Mouse (Mus musculus) forebrain, embryonic 14.5 days (tissue): ENCODE measurements around the gene Cyfip2. TPM values are rescaled to one million over a fixed set of nuclear protein-coding genes. Genes with fewer than 3 reads are reported as not detected.

Source experiments
- ATAC-seq: fragments of 200-750 bp; cut with Nextera tagmentation; 2 replicates; pipeline ENCODE4 v1.8.0; 2017; ENCODE audit warnings: mild to moderate bottlenecking, moderate library complexity
- DNase-seq: peaks from one replicate; pipeline ENCODE4 v3.0.0-alpha.2; 2015; ENCODE audit warnings: low spot score
- H3K27ac ChIP-seq: fragments of 300-500 bp; sonication (generic); 2 replicates; pipeline ENCODE4 v1.5.1; 2014; ENCODE audit warnings: low read depth, mild to moderate bottlenecking, control low read depth, low read length, moderate library complexity
- H3K27me3 ChIP-seq: fragments of 300-500 bp; sonication (generic); replicated peaks from 2 replicates; pipeline ENCODE4 v1.6.1; 2014; ENCODE audit warnings: low read length, control low read depth, mixed read lengths; ENCODE audit not compliant: control insufficient read depth, insufficient read depth
- H3K36me3 ChIP-seq: fragments of 300-500 bp; sonication (generic); 2 replicates; pipeline ENCODE4 v1.6.1; 2014; ENCODE audit warnings: low read length, control low read depth; ENCODE audit not compliant: control insufficient read depth, insufficient read depth
- H3K4me1 ChIP-seq: fragments of 300-500 bp; sonication (generic); 2 replicates; pipeline ENCODE4 v1.6.1; 2014; ENCODE audit warnings: antibody characterized with exemption, low read length, control low read depth; ENCODE audit not compliant: control insufficient read depth, insufficient read depth
- H3K4me2 ChIP-seq: fragments of 300-500 bp; sonication (generic); 2 replicates; pipeline ENCODE4 v1.6.1; 2014; ENCODE audit warnings: mild to moderate bottlenecking, control low read depth, low read length
- H3K4me3 ChIP-seq: fragments of 300-500 bp; sonication (generic); 2 replicates; pipeline ENCODE4 v1.5.1; 2014; ENCODE audit warnings: low read depth, low read length, control low read depth
- H3K9ac ChIP-seq: fragments of 300-500 bp; sonication (generic); 2 replicates; pipeline ENCODE4 v1.6.1; 2014; ENCODE audit warnings: mild to moderate bottlenecking, low read length, control low read depth, moderate library complexity
- H3K9me3 ChIP-seq: fragments of 300-500 bp; sonication (generic); replicated peaks from 2 replicates; pipeline ENCODE4 v1.6.1; 2016; ENCODE audit warnings: low read length, control low read depth, mixed read lengths; ENCODE audit not compliant: control insufficient read depth
- WGBS: fragments of 180-500 bp; shearing (Covaris S2); extraction: QIAGEN DNeasy Blood & Tissue Kit; methylation state at CpG from one replicate; pipeline ENCODE4 v1.1.7; 2014; 5-methylcytosine and 5-hydroxymethylcytosine counted together
- polyA plus RNA-seq: library from polyadenylated mRNA; unstranded; fragments of >200 nt; fragmentation: Nextera tagmentation; extraction: Ambion mirVana; gene quantifications from 2 replicates; pipeline ENCODE4 v1.2.1, GENCODE M21; 2014

The Cyfip2 gene
- polyA plus RNA-seq, 1 experiment from 2014 or later, result 57.8 TPM

DNA sequence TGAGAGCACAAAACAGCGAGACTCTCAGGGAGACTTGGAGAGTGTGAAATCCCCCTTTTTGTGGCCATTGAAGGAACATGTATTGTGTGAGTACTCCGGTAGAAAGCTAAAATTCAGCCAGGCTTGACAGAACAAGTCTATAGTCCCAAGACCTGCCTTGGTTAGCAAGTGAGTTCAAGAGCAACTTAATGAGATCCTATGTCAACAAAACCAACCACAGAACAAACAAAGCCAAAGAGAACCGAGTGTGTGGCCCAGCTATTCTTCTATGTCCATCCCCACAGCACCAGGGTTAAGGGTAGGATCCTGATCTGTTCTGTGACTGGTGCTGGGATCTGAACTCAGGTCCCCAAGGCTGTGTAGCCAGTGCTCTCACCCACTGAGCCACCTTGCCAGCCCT is 48.1 kb downstream of the Cyfip2 start:
- H3K4me2 ChIP-seq, result no peak overlapping the region
- peaks cover 86% of the 10 kb centered on the region for H3K36me3 ChIP-seq
- H3K9ac ChIP-seq, result no peak overlapping the region
- no peaks in the 10 kb centered on the region for H3K9me3 ChIP-seq
- H3K4me3 ChIP-seq, result no peak overlapping the region
- DNase-seq (no peak), ATAC-seq (no peak)
- H3K27ac ChIP-seq, result no peak overlapping the region
- no peaks in the 10 kb centered on the region for H3K4me1 ChIP-seq
- 86% methylated on average over 3 of the region's 3 CpGs for WGBS
- H3K27me3 ChIP-seq, result no peaks in the 10 kb centered on the region

DNA sequence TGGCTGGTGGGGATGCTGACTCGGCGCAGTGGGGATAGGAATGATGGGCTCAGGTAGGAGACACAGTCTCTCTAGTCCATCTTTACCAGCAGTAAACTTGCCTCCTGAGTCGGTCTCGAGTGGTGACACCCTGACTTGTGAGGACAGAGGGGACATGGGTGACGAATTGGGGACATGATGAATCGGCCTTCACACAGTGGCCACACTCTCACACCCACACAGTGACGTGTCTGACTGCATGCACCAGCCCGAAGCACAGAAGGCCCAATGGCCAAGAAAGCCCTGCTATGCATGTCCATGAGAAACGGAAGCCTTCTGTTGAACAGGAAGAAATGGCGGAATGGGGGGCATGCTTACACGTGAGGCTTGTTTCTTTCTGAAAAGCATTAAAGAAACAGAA is 49.4 kb downstream of the Cyfip2 start:
- no peak overlapping the region for H3K4me3 ChIP-seq
- no peak overlapping the region for H3K27ac ChIP-seq
- H3K9me3 ChIP-seq, result no peaks in the 10 kb centered on the region
- H3K9ac ChIP-seq, result no peak overlapping the region
- ATAC-seq (no peak), DNase-seq (no peak)
- WGBS, result 94% methylated on average over 11 of the region's 11 CpGs
- no peaks in the 10 kb centered on the region for H3K27me3 ChIP-seq
- H3K4me2 ChIP-seq, result no peak overlapping the region
- peaks cover 91% of the 10 kb centered on the region for H3K36me3 ChIP-seq
- no peaks in the 10 kb centered on the region for H3K4me1 ChIP-seq

DNA sequence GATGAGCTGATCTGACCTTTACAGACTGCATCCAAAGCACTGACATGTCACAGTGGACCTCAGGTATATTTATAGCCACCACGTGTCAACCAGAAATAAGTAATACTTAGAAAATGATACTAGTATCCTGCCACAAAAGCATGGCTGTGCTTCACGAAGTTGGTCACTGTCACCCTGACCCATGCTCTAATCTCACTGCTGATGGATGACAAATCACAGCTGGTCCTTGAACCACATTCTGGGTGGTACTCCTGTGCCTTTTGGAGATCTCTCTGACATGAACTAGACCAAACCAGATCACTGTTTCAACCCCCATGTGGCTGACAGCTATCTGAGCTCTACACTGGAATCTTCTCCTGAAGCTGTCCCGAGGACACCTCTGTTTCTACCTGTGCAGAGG is 49.8 kb downstream of the Cyfip2 start:
- H3K36me3 ChIP-seq, result peaks cover 89% of the 10 kb centered on the region
- H3K4me3 ChIP-seq, result no peak overlapping the region
- H3K9ac ChIP-seq, result no peak overlapping the region
- H3K27ac ChIP-seq, result no peak overlapping the region
- no peaks in the 10 kb centered on the region for H3K27me3 ChIP-seq
- no peak for DNase-seq
- no peaks in the 10 kb centered on the region for H3K4me1 ChIP-seq
- no peak for ATAC-seq
- no peak overlapping the region for H3K4me2 ChIP-seq
- 92% methylated on average over 3 of the region's 3 CpGs for WGBS
- H3K9me3 ChIP-seq, result no peaks in the 10 kb centered on the region

DNA sequence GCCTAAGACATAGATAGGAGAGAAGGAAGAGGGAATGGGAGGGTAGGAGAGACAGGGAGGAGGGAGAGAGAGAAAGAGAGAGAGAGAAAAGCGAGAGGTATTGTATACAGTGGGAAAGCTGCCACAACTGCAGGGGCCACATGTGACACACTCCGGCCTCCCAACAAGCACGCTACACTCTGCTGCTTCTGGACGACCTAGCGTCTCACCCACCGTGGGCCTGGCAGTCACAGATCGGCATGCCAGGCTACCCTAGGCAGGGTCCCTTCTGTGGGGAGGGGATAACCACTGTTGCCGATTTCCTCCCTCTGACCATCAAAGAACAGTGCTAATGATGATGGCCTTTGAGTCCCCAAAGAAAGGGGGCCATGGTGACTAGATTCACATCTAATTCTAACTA is 53.9 kb downstream of the Cyfip2 start:
- Histone ChIP-seq H3K9me3 (no peaks in the 10 kb centered on the region), H3K4me2 (no peak overlapping the region), H3K4me1 (no peaks in the 10 kb centered on the region), H3K36me3 (peaks cover 78% of the 10 kb centered on the region), H3K27me3 (no peaks in the 10 kb centered on the region), H3K4me3 (no peak overlapping the region), H3K27ac (no peak overlapping the region), H3K9ac (no peak overlapping the region)
- 93% methylated on average over 8 of the region's 8 CpGs for WGBS
- ATAC-seq, result no peak
- no peak for DNase-seq

DNA sequence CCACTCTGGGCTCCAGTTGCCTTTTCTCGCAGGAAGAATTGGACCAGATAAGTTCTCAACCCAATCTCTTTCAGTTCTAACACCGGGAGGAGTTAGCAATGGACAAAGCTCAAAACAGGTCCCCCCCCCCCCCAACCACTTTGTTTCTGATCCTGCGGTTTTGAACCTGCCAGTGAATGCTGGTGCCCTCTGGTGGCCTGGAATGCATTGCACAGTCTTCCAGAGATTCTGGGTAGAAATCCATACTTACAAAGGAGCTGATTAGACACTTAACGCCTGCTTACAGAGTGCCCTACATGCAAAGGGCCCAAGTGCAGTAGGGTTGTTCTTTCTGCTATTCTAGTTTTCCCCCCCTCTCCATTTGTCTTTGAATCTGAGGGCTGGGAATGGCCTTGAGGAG is 54.5 kb downstream of the Cyfip2 start:
- WGBS, result 68% methylated on average over 4 of the region's 4 CpGs

DNA sequence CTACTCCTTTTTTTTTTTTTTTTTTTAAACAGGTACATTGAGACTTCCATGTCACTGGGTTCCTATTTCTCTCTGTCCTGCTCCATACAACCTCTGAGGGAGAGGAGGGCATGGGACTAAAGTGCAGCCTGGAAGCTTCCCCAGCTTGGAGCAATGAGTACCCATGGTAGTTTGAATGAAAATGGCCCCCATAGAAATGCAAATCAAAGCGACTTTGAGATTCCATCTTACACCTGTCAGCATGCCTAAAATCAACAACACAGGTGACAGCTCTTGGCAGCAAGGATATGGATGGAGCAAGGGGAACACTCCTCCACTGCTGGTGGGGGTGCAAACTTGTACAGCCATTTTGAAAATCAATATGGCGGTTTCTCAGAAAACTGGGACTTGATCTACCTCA is 57.4 kb downstream of the Cyfip2 start:
- Histone ChIP-seq H3K9ac (no peak overlapping the region), H3K27me3 (no peaks in the 10 kb centered on the region), H3K4me1 (no peaks in the 10 kb centered on the region), H3K4me3 (no peak overlapping the region), H3K9me3 (no peaks in the 10 kb centered on the region), H3K27ac (no peak overlapping the region), H3K4me2 (no peak overlapping the region), H3K36me3 (peaks cover 81% of the 10 kb centered on the region)
- WGBS, result 92% methylated on average over 2 of the region's 2 CpGs
- no peak for DNase-seq
- ATAC-seq, result no peak

More for the DNA sequence above, 54.5 kb downstream of the Cyfip2 start:
- Histone ChIP-seq H3K9ac (no peak overlapping the region), H3K4me1 (no peaks in the 10 kb centered on the region), H3K4me3 (no peak overlapping the region), H3K36me3 (peaks cover 78% of the 10 kb centered on the region), H3K27me3 (no peaks in the 10 kb centered on the region), H3K9me3 (no peaks in the 10 kb centered on the region), H3K27ac (no peak overlapping the region), H3K4me2 (no peak overlapping the region)
- DNase-seq, result peak; percentile 34
- ATAC-seq, result no peak

DNA sequence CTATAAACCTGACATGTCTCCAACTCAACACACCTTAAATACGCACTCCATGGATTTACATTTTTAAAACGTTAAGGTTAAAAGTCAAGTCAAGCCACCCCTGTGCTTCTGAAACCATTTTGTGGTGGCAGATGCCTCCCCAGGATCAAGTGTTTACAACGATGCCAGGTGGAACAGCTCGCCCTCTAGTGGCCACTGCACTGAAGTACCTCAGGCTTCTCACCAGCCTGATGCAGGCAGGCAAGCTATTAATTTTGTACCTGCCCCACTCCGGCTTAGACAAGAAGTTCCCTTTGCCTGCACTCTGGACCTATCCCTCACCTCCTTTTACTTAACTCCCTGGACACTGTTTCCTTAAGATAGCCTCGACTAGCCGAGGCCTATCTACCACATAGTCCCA is 60.7 kb downstream of the Cyfip2 start:
- DNase-seq, result peak; percentile 71
- no peak overlapping the region for H3K27ac ChIP-seq
- H3K27me3 ChIP-seq, result no peaks in the 10 kb centered on the region
- H3K9ac ChIP-seq, result no peak overlapping the region
- H3K4me3 ChIP-seq, result no peak overlapping the region
- peak; percentile 54 for ATAC-seq
- peaks cover 77% of the 10 kb centered on the region for H3K36me3 ChIP-seq
- H3K4me1 ChIP-seq, result no peaks in the 10 kb centered on the region
- H3K9me3 ChIP-seq, result no peaks in the 10 kb centered on the region
- no peak overlapping the region for H3K4me2 ChIP-seq
- 32% methylated on average over 7 of the region's 7 CpGs for WGBS

DNA sequence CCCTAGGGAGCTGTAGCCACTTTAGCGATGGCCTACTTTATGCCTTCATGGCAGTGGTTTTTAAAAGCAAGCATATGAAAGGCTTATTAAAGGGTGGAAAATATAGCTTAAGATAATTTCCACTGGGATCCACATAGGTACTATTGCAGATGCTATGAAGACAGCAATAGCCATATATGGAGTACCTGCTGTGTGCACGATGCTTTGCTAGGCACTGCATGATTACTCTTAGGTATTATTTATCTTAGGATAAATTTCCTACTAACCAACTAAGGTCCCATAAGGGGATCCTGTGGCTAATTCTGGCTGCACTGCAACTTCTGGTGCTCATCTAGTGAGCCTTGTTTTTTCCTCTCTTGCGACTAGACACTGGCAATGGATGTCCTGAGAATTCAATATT is 64.3 kb downstream of the Cyfip2 start:
- H3K4me2 ChIP-seq, result no peak overlapping the region
- no peak overlapping the region for H3K4me3 ChIP-seq
- no peaks in the 10 kb centered on the region for H3K9me3 ChIP-seq
- H3K27me3 ChIP-seq, result no peaks in the 10 kb centered on the region
- DNase-seq (no peak), ATAC-seq (no peak)
- no peak overlapping the region for H3K9ac ChIP-seq
- H3K27ac ChIP-seq, result no peak overlapping the region
- 94% methylated on average over 3 of the region's 3 CpGs for WGBS
- H3K4me1 ChIP-seq, result no peaks in the 10 kb centered on the region
- peaks cover 77% of the 10 kb centered on the region for H3K36me3 ChIP-seq

DNA sequence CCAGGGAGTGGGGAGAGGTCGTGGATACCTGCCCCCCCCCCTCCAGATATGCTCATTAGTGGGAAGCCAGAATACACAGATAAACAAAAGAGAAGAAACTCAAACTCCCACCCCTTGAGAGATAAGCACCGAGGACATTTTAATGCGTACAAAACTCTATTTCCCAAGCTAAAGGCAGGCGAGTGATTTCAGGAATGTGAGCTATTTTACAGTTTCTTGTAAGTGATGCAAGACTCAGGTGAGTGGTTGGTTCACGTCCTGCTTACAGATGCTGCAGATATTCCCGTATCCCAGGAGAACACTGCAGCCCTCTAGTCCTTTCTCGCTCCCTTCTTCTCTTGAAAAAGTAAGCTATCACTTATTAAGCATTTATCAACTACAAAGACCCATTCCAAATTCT is 66.3 kb downstream of the Cyfip2 start:
- H3K9ac ChIP-seq, result no peak overlapping the region
- H3K4me1 ChIP-seq, result no peaks in the 10 kb centered on the region
- H3K36me3 ChIP-seq, result peaks cover 70% of the 10 kb centered on the region
- H3K27ac ChIP-seq, result no peak overlapping the region
- H3K9me3 ChIP-seq, result no peaks in the 10 kb centered on the region
- 87% methylated on average over 7 of the region's 7 CpGs for WGBS
- DNase-seq, result no peak
- H3K4me3 ChIP-seq, result no peak overlapping the region
- ATAC-seq, result no peak
- no peaks in the 10 kb centered on the region for H3K27me3 ChIP-seq
- H3K4me2 ChIP-seq, result no peak overlapping the region
